Mouse (Mus musculus): ENCODE data around the gene Stat5a.

The Stat5a gene

DNA sequence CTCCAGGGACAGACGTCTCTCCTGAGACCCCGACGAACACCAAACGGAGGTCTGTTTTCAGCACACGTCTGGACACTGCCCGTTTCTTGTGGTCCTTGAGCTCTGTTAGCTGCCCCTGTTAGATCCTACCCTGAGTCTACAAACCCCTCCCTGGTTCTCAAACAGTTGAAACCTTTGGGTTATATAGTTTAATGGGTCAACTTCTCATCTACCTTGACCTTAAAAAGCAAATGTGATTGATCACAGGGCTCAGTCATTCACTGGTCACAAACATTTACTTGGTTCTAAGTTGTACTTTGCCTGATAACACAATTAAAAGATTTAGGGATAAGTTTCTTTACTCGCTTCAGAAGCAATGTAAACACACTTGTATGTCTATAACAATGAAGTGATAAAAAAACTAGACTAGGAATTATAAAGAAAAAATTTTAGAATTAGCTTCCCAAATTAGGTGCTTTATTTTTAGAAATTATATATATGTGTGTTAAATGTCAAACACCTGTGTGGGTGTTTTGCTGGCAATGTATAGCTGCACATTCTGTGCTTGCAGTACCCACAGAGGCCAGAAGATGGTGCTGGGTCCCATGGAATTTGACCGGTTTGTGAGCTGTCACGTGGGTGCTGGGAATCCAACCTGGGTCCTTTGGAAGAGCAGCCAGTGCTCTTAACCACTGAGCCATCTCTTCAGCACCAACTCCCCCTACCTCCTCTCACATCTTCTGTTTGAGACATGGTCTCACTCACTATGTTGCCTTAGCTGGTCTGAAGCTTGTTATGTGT, 22.0 kb upstream of the Stat5a start:
- in situ Hi-C loops (cut with MboI; ENCODE audit: low sequenced_read_pairs), result no loop called here

DNA sequence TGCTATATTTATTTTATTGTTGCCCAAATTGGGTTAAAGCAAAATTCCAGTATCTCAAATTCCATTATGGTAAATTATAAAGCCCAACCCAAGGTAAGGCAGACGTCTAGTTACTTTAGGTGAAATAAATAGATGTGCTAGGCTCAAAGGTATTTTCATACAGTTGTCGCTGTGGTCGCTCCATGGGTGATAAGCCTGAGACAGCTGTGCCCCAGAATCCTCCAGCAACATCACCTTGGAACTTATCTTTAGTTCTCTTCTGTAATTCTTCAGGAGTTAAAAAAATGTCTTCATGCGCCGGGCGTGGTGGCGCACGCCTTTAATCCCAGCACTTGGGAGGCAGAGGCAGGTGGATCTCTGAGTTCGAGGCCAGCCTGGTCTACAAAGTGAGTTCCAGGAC, 20.3 kb upstream of the Stat5a start:
- in situ Hi-C loops (cut with MboI; ENCODE audit: low sequenced_read_pairs), result no loop called here

DNA sequence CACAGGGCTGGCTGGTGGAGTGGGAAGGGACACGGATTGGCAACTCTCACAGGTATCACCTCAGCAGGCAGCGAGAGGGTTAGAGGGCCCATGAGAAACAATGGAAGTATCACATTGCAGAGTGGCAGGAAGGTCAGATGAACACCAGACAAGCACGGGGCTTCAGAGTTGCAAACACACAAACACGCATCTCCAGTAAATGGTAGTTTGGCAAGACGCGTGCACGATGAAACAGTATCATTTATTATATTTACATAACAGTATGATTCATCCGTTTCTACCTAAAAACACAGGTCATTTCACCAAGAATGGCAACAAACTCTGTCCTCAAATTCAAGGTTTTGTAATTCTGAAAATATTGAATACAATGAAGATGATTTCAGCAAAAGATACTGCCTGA, 19.6 kb upstream of the Stat5a start:
- in situ Hi-C loops (cut with MboI; ENCODE audit: low sequenced_read_pairs), result no loop called here

DNA sequence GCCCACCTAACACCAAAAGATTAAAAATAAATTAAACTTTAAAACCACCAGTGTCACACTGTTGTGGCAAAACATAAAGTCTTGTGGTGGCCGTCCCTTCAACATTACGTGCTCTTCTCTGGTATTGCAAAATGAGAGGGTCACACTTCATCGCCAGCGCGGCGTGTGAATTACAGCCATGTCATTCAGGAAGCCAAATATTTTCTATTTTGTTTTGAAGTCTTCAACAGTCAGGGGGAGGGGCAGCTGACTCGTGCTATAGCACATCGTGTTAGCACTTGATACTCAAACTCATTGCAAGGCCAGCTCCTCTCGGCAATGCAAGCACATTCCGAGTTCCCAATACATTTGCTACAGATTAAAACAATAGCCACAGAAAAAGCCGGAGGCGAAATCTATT, 18.3 kb upstream of the Stat5a start:
- in situ Hi-C loops (cut with MboI; ENCODE audit: low sequenced_read_pairs), result no loop called here

DNA sequence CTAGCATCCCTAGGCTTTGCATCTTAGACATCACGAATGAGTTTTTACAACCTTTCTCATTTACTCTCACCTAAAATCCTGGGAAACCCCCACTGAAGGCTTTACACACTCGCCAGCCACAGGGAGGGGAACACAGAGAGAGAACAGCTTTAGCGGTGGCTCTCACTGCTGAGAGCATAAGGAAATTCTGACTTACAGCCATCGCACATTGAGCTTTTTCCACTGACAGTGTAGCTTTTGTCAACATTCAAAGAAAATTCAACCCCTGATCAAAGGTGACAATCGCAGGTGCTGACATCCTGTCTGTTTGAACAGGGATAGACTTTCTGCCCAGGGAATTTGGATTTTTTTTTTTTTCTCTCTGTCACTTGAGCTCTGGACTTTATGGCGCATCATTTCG, 17.1 kb upstream of the Stat5a start:
- in situ Hi-C loops (cut with MboI; ENCODE audit: low sequenced_read_pairs), result no loop called here

DNA sequence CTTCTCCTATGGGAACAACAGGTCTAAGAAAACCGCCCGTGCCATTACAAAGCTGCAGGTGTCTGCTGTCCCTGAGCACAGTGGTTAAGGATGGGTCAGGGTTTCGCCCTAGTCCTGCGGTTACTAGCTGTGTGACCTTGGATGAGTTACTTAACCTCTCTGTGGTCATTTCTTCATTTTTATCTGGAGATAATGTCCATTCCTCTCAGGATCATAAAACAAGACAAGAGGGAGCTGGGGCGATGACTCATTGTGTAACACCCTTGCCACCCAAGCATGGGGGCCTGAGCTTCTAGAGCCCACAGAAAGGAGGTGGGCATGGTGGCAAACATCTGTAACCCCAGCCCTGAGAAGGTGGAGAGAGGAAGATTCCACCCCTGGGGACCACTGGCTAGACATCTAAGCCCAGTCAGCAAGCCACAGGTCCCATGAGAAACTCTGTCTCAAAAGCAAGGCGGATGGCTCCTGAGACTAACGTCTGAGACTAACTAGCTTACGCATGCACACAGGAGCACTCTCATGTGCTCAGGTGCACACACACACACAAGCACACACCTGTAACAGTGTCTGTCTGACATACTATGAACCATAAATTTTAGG, 16.0 kb upstream of the Stat5a start:
- in situ Hi-C loops (cut with MboI; ENCODE audit: low sequenced_read_pairs), result no loop called here

DNA sequence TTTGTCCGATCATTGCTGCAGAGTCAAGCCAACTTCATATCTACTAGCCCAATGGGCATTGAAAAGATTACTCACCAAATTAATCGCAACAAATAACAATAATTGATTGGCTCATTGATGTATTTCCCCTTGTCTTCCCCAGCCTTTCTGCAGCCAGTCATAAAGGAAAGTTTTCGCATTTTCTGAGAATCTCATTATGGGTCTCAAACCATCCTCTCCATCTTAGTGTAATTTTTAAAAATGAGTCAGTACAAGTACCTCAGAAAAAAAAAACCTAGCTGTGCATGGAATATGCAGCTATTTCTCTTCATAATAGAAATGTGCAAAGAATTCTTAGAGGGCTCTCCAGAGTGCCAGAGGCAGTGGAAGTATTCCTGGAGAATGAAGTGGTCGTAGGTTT, 15.0 kb upstream of the Stat5a start:
- in situ Hi-C loops (cut with MboI; ENCODE audit: low sequenced_read_pairs), result no loop called here

DNA sequence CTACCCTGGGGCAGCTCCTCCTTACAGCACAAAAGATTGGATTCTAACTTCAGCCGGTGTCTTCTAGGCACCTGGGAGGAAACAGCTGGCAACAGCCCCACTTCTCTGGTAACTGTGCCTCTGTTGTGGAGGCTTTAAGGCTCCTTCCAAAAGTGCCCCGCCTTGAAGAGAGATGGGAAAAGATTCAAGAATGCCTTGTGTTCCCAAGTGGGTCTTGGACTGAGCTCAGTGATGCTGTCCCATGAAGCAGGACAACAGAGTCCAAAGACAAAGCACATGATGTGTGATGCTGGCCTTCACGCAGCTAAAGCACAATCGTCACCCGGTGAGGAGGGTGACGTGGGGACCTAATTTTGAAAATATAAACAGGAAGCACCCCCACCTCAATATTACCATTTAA, 13.4 kb upstream of the Stat5a start:
- in situ Hi-C loops (cut with MboI; ENCODE audit: low sequenced_read_pairs), result no loop called here

DNA sequence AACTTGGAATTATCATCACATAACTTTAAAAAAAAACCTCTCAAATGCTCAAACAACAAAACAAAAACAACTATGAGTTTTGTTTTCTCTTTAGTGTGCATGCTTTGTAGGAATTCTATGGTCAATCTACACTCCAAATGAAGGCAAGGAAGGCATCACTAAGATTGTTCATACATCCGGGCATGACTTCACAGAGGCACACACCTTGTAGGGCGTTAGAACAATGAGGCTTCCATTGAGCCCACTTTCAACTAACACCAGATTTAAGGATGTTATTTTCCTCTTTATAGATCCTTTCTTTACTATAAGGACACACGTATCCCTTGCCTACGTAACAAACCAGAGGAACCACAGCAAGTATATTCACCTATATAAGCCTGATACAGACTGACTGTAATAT, 11.6 kb upstream of the Stat5a start:
- in situ Hi-C loops (cut with MboI; ENCODE audit: low sequenced_read_pairs), result no loop called here

DNA sequence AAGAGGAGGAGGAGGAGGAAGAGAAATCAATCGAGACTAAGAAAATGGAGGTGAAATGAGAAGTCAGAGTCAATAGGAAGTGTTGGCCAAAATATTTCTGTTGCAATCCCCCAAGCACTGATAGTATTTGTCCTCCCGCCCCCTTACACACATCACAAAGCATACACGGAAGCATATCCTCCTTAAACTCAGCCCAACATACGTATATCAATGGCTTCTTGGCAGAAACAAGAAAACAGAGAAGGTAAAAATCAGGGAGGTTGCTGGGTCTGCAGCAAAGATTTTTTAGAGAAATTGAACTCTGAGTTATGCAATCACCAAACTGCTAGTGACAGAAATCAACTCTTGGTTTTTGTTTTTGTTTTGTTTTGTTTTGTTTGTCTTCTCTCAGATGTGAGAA, 11.1 kb upstream of the Stat5a start:
- in situ Hi-C loops (cut with MboI; ENCODE audit: low sequenced_read_pairs), result no loop called here

DNA sequence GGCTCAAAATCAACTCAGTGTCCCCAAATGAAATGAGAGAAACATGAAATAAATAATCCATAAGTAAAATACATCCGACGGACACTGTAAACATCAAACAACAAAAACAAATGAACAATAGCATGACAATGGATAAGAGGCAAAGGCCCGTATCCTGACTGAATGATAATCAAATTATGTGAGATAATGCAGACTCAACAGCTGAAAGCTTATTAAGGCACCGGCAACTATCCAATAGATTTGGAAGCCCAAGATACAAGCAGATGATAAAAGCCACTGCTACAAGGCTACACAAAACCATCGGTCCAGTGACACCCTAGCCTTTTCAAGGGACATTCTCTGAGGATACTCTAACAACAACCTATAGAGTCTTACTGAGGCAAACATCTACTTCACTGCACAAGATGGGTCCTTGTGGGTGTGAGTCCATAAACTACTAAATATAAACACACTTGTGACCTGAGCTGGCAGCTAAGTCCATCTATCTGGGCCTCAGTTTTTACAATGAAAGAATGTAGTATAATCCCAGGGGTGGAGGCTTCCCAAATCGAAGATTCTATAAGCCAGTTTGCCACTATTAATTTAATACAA, 10.3 kb upstream of the Stat5a start:
- in situ Hi-C loops (cut with MboI; ENCODE audit: low sequenced_read_pairs), result no loop called here

DNA sequence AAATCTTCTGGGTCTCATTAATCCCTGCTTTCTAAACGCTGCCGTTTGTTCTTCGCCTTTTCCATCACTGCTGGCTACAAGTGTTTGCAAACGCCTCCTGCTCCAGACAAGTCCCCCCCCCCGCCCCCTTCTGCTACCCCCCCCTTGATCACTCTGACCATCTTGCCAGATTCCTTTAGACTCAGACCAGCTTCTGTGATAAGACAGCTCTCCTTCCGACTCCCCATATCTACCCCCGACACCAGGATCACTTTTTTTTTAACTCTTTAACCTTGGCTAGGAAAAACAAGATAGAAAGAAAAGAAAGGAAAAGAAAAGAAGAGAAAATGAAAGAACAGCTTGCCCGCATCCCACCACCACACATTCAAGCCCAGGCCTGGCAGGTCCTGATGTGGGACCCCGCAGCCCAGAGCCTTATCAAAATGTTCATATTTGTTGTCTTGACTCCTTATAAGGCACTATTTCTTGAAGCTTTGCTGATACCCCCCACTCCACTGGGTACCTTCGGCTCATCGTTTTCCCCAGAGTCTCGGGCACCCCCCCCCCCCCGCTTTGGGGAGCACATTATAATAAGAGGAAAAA, 9.6 kb upstream of the Stat5a start:
- in situ Hi-C loops (cut with MboI; ENCODE audit: low sequenced_read_pairs), result no loop called here

DNA sequence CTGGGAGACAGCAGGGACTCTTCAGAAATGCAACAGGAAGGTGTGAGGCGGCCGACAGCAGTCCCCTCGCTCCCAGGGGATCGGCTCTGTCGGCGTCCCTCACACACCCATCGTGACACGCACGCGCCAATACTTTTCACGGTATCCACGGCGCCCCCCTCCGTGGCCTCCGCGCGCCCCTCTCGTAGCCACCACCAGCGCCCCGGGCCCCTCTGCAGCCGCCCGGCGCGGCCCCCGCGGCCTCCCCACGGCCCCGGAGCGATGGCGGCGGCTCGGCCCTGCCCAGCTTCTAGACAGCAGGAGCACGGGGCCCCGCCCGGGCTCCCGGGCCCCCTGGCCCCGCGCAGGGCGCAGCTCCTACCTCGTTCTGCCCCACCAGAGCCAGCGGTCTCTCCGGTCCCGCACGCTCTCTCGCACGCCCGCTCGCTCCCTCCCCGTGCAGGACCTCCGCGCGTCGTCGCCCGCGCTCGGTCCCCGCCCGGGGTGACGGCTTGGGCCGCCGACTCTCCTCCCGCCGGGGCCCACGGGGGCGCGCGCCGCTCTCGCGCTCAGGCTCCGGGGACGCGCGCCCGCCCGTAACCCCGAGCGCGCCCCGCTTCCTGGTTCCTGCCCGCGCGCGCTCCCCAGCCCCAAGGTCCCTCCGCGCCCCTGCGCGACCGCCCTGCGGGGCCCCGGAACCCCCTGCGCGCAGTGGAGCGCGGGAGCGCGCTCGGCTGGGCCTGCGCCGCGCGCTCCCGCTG, 8.9 kb upstream of the Stat5a start, which contains the start of gene Stat5b:
Gene Stat5b, minus strand, starts transcription at position 687 of the 740 bp plus-strand sequence.
- in situ Hi-C loops (cut with MboI; ENCODE audit: low sequenced_read_pairs), result no loop called here

DNA sequence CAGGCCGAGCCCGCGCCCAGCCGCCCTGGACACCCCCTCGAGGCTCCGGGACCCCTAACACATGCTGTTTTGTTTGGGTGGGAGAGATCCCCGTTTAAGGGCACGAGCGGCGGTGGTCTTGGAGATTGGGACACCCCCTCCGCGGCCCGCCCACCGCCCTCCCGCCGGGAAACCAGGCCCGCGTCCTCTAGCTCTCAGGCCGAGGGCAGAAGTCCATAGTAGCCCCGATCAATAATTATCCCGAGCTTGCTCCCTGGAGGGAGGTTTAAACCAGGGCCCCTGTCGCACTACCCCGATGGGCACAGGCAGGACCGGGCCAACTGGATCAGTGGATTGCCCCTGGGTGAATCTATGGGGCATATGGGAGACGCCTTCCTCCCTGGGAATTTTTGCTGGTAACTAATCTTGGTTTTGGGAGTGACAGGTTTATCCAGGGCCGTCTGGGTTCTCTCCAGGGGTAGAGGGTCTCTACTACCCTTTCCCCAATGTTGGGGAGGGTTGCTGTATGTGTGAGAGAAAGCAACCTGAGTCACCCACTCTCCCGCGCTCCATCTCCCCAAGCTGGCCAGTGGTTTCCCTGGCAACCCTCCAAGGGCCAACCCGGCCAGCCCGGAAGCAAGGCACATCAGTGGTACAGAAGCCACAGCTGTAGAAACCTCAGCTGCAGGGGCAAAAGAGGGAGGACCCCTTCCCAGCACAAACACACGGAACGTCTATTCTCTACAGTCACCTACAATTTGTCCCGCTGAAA, 8.2 kb upstream of the Stat5a start:
- in situ Hi-C loops (cut with MboI; ENCODE audit: low sequenced_read_pairs), result no loop called here

DNA sequence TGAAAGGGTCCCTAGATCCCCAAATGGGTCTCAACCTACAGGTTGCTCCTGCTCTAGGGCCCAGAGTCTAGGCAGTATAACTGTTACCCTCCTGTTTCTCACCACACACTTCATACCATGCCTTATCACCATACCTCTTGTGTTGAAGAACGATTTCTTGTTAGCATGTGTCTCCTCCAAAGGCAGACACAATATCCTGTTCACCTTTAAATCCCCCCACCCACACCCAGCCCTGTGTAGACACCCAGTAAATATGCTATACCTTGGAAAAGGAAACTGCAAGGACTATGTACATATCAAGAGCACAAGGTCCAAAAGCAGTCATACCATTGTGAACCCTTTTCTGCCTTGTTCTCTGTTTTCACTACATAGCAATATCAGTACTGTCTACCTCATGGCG, 7.1 kb upstream of the Stat5a start:
- in situ Hi-C loops (cut with MboI; ENCODE audit: low sequenced_read_pairs), result no loop called here

DNA sequence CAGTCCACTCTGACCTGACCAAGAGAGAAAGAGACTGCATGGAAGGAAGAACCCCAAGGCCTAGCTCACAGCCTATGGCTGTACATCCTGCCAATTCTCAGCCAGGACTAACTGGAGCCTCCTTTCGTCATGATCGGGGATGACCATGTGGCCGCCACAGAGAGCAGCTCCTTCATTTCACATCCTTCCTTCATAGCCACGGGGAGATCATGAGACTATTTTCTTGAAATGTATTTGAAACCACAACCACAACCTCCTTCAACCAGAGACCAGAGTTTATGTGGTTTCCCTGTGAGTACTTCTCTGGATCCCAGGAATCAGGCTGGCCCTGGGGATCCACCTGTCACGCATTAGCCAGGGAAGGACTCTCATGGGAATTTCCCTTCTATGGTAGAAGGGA, 6.1 kb upstream of the Stat5a start:
- in situ Hi-C loops (cut with MboI; ENCODE audit: low sequenced_read_pairs), result no loop called here

DNA sequence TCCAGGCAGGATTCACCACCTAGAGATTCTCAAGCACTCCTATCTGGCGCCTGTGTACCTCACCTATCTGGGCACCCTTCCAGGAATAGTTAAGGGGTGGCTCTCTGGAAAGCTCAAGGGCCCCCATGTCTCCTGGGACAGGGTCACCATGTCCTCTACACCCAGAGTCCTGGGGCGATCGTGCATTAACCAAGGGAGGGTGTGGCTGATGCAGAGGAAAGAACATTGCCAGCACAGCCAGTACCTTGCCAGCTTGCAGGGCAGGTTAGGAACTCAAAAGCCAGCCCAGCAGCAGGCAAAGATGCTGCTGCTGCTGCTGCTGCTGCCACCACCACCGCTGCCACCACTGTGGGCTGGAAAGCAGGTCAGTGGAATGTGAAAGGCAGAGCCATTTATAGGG, 4.9 kb upstream of the Stat5a start:
- in situ Hi-C loops (cut with MboI; ENCODE audit: low sequenced_read_pairs), result no loop called here

DNA sequence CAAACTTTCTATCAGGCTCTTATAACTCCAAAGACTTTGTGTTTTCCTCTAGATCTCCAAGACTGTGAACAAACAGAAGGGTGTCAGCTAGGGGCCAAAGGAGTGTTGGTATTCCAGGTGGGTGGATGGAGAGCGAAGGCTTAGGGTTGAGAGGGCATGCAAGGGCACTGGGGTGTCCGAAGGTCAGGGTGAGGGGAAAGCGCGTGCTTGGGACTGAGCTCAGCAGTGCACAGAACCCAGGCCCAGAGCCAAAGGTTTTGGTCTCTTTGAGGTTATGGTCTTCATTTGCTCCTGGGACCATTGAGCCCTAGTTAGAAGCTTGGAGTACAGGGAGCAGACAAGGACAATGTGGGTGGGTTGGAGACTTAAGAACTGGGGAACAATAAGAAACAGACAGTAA, 4.0 kb upstream of the Stat5a start:
- in situ Hi-C loops (cut with MboI; ENCODE audit: low sequenced_read_pairs), result no loop called here

DNA sequence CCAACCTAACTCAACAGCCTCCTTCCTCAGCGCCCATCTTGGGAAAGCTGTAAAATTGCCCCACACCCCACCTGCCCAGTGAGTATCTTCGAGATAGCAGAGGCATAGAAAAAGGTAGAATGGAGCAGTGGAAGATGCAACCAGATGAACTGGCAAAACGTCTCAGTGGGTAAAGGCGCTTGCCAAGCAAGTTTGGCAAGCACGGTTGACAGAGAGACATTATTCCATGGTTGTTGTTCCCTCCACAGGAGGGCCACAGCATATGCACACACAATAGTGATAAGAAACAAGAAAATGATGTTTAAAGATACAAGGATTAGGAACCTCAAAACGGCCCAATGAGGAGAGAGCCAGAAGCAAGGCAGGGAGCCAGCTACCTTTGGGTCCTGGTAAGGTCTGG, 1.2 kb upstream of the Stat5a start:
- in situ Hi-C loops (cut with MboI; ENCODE audit: low sequenced_read_pairs), result no loop called here

DNA sequence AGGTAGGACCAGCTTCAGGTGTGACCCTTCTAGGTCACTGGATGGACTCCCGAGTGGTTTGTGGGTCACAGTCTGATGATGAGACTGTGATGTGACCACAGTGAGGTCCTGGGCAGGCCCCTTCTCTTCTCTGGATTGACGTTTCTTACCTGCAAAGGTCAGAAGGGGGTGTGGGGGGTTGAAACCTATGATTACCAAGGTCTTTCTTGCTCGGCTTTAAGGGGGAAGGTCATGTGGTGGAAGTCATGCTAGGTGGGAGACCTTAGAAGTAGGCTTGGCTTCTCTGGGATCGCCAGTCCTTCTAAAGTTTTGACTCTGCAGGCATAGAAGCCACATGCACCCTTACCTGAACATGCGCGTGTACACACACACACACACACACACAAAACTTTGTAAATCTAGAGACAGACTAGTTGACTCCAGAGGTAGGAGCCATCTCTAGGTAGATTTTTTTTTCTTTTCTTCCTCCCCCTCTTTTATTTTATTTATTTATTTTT, 476 bp downstream of the Stat5a start:
- in situ Hi-C loops (cut with MboI; ENCODE audit: low sequenced_read_pairs), result no loop called here
